Mouse (Mus musculus): ENCODE data around the gene Blmh. TPM values are rescaled to one million over a fixed set of nuclear protein-coding genes. Genes with fewer than 3 reads are reported as not detected.

The Blmh gene
- polyA plus RNA-seq (2015; fragmentation: Nextera tagmentation; extraction: Ambion mirVana) = 37.5 and 41.1 TPM in 2 replicates

GRCm38 (mm10) chr11:76924759-76925236, at the start of gene Blmh:
Gene Blmh (plus strand): TSS chr11:76924809.
- Histone ChIP-seq H3K27ac (ENCODE audit: low read length) (no peak within 1 kb of the TSS), H3K4me2 (ENCODE audit: low read depth, low read length) (no peak within 1 kb of the TSS), H3K4me1 (ENCODE audit: control insufficient read depth, low read depth, low read length) (no peaks in the 10 kb centered on the region), H3K9ac (ENCODE audit: low read depth, low read length) (no peak within 1 kb of the TSS), H3K36me3 (ENCODE audit: control insufficient read depth, insufficient read depth) (no peaks in the 10 kb centered on the region), H3K9me3 (replicated peaks; ENCODE audit: control insufficient read depth, low read length) (no peaks in the 10 kb centered on the region), H3K27me3 (ENCODE audit: control insufficient read depth, insufficient read depth, low read depth, low read length) (no peaks in the 10 kb centered on the region; the same call in 1 of the 2 replicates), H3K4me3 (ENCODE audit: low read depth, low read length) (no peak within 1 kb of the TSS)
- WGBS (ENCODE audit: insufficient replicate concordance) = 45% methylated on average over 6 of the region's 6 CpGs
- no peak for ATAC-seq (ENCODE audit: low read depth)

GRCm38 (mm10) chr11:76879816-76880215, 44.8 kb upstream of the Blmh start:
- Histone ChIP-seq H3K36me3 (ENCODE audit: control insufficient read depth, insufficient read depth) (no peaks in the 10 kb centered on the region), H3K4me2 (ENCODE audit: low read depth, low read length) (no peak overlapping the region), H3K4me1 (ENCODE audit: control insufficient read depth, low read depth, low read length) (no peaks in the 10 kb centered on the region), H3K9ac (ENCODE audit: low read depth, low read length) (no peak overlapping the region), H3K27ac (ENCODE audit: low read length) (no peak overlapping the region; the same call in 1 of the 2 replicates), H3K9me3 (replicated peaks; ENCODE audit: control insufficient read depth, low read length) (no peaks in the 10 kb centered on the region), H3K4me3 (ENCODE audit: low read depth, low read length) (no peak overlapping the region), H3K27me3 (ENCODE audit: control insufficient read depth, insufficient read depth, low read depth, low read length) (no peaks in the 10 kb centered on the region)
- no peak for ATAC-seq (ENCODE audit: low read depth)
- 45% methylated on average over 5 of the region's 5 CpGs for WGBS (ENCODE audit: insufficient replicate concordance)

- Histone ChIP-seq H3K9me3 (replicated peaks; ENCODE audit: control insufficient read depth, low read length) (no peaks in the 10 kb centered on the region), H3K4me1 (ENCODE audit: control insufficient read depth, low read depth, low read length) (peaks cover 3% of the 10 kb centered on the region), H3K4me3 (ENCODE audit: low read depth, low read length) (no peak overlapping the region), H3K4me2 (ENCODE audit: low read depth, low read length) (no peak overlapping the region), H3K36me3 (ENCODE audit: control insufficient read depth, insufficient read depth) (no peaks in the 10 kb centered on the region), H3K9ac (ENCODE audit: low read depth, low read length) (no peak overlapping the region), H3K27ac (ENCODE audit: low read length) (0 out of 2 replicates have a peak overlapping the region, but pooled peaks have one; percentile 28), H3K27me3 (ENCODE audit: control insufficient read depth, insufficient read depth, low read depth, low read length) (no peaks in the 10 kb centered on the region)
- 35% methylated on average over 5 of the region's 5 CpGs for WGBS (ENCODE audit: insufficient replicate concordance)
- ATAC-seq (ENCODE audit: low read depth) = peak; percentile 56; the same call in 1 of the 2 replicates
Observed at GRCm38 (mm10) chr11:76884451-76884850, 40.2 kb upstream of the Blmh start.

GRCm38 (mm10) chr11:76889339-76890164, 35.1 kb upstream of the Blmh start:
- no peaks in the 10 kb centered on the region for H3K9me3 ChIP-seq (replicated peaks; ENCODE audit: control insufficient read depth, low read length)
- H3K27me3 ChIP-seq (ENCODE audit: control insufficient read depth, insufficient read depth, low read depth, low read length) = no peaks in the 10 kb centered on the region
- no peak overlapping the region for H3K9ac ChIP-seq (ENCODE audit: low read depth, low read length)
- H3K4me3 ChIP-seq (ENCODE audit: low read depth, low read length) = no peak overlapping the region
- H3K36me3 ChIP-seq (ENCODE audit: control insufficient read depth, insufficient read depth) = no peaks in the 10 kb centered on the region
- no peak overlapping the region for H3K27ac ChIP-seq (ENCODE audit: low read length)
- peak; percentile 16; the same call in 1 of the 2 replicates for ATAC-seq (ENCODE audit: low read depth)
- peaks cover 12% of the 10 kb centered on the region for H3K4me1 ChIP-seq (ENCODE audit: control insufficient read depth, low read depth, low read length)
- 24% methylated on average over 10 of the region's 10 CpGs for WGBS (ENCODE audit: insufficient replicate concordance)
- H3K4me2 ChIP-seq (ENCODE audit: low read depth, low read length) = 0 out of 2 replicates have a peak overlapping the region, but pooled peaks have one; percentile 3

GRCm38 (mm10) chr11:76891171-76891570, 33.4 kb upstream of the Blmh start:
- Histone ChIP-seq H3K27me3 (ENCODE audit: control insufficient read depth, insufficient read depth, low read depth, low read length) (no peaks in the 10 kb centered on the region), H3K4me1 (ENCODE audit: control insufficient read depth, low read depth, low read length) (peaks cover 12% of the 10 kb centered on the region), H3K9me3 (replicated peaks; ENCODE audit: control insufficient read depth, low read length) (no peaks in the 10 kb centered on the region), H3K27ac (ENCODE audit: low read length) (no peak overlapping the region), H3K4me2 (ENCODE audit: low read depth, low read length) (no peak overlapping the region), H3K9ac (ENCODE audit: low read depth, low read length) (no peak overlapping the region), H3K4me3 (ENCODE audit: low read depth, low read length) (no peak overlapping the region), H3K36me3 (ENCODE audit: control insufficient read depth, insufficient read depth) (no peaks in the 10 kb centered on the region)
- 59% methylated on average over 7 of the region's 7 CpGs for WGBS (ENCODE audit: insufficient replicate concordance)
- no peak for ATAC-seq (ENCODE audit: low read depth)

- no peak for ATAC-seq (ENCODE audit: low read depth)
- H3K9ac ChIP-seq (ENCODE audit: low read depth, low read length) = no peak overlapping the region
- H3K36me3 ChIP-seq (ENCODE audit: control insufficient read depth, insufficient read depth) = no peaks in the 10 kb centered on the region
- H3K9me3 ChIP-seq (replicated peaks; ENCODE audit: control insufficient read depth, low read length) = no peaks in the 10 kb centered on the region
- peaks cover 12% of the 10 kb centered on the region for H3K4me1 ChIP-seq (ENCODE audit: control insufficient read depth, low read depth, low read length)
- H3K4me3 ChIP-seq (ENCODE audit: low read depth, low read length) = no peak overlapping the region
- H3K27me3 ChIP-seq (ENCODE audit: control insufficient read depth, insufficient read depth, low read depth, low read length) = no peaks in the 10 kb centered on the region
- H3K4me2 ChIP-seq (ENCODE audit: low read depth, low read length) = no peak overlapping the region
- 42% methylated on average over 4 of the region's 4 CpGs for WGBS (ENCODE audit: insufficient replicate concordance)
- no peak overlapping the region for H3K27ac ChIP-seq (ENCODE audit: low read length)
Observed at GRCm38 (mm10) chr11:76891738-76892349, 32.8 kb upstream of the Blmh start.

GRCm38 (mm10) chr11:76892972-76893371, 31.6 kb upstream of the Blmh start:
- WGBS (ENCODE audit: insufficient replicate concordance) = 48% methylated on average over 3 of the region's 3 CpGs
- Histone ChIP-seq H3K4me1 (ENCODE audit: control insufficient read depth, low read depth, low read length) (peaks cover 12% of the 10 kb centered on the region), H3K27me3 (ENCODE audit: control insufficient read depth, insufficient read depth, low read depth, low read length) (no peaks in the 10 kb centered on the region), H3K27ac (ENCODE audit: low read length) (no peak overlapping the region), H3K4me3 (ENCODE audit: low read depth, low read length) (no peak overlapping the region), H3K36me3 (ENCODE audit: control insufficient read depth, insufficient read depth) (no peaks in the 10 kb centered on the region), H3K9ac (ENCODE audit: low read depth, low read length) (no peak overlapping the region), H3K4me2 (ENCODE audit: low read depth, low read length) (no peak overlapping the region), H3K9me3 (replicated peaks; ENCODE audit: control insufficient read depth, low read length) (no peaks in the 10 kb centered on the region)
- no peak for ATAC-seq (ENCODE audit: low read depth)

GRCm38 (mm10) chr11:76893570-76893969, 31.0 kb upstream of the Blmh start:
- Histone ChIP-seq H3K4me3 (ENCODE audit: low read depth, low read length) (no peak overlapping the region), H3K4me2 (ENCODE audit: low read depth, low read length) (no peak overlapping the region), H3K36me3 (ENCODE audit: control insufficient read depth, insufficient read depth) (no peaks in the 10 kb centered on the region), H3K9ac (ENCODE audit: low read depth, low read length) (no peak overlapping the region), H3K27ac (ENCODE audit: low read length) (no peak overlapping the region), H3K27me3 (ENCODE audit: control insufficient read depth, insufficient read depth, low read depth, low read length) (no peaks in the 10 kb centered on the region), H3K4me1 (ENCODE audit: control insufficient read depth, low read depth, low read length) (peaks cover 12% of the 10 kb centered on the region), H3K9me3 (replicated peaks; ENCODE audit: control insufficient read depth, low read length) (no peaks in the 10 kb centered on the region)
- ATAC-seq (ENCODE audit: low read depth) = no peak
- WGBS (ENCODE audit: insufficient replicate concordance) = 11% methylated on average over 4 of the region's 4 CpGs

- Histone ChIP-seq H3K4me3 (ENCODE audit: low read depth, low read length) (no peak overlapping the region), H3K36me3 (ENCODE audit: control insufficient read depth, insufficient read depth) (no peaks in the 10 kb centered on the region), H3K27me3 (ENCODE audit: control insufficient read depth, insufficient read depth, low read depth, low read length) (no peaks in the 10 kb centered on the region), H3K27ac (ENCODE audit: low read length) (no peak overlapping the region), H3K4me1 (ENCODE audit: control insufficient read depth, low read depth, low read length) (peaks cover 11% of the 10 kb centered on the region), H3K9me3 (replicated peaks; ENCODE audit: control insufficient read depth, low read length) (no peaks in the 10 kb centered on the region), H3K9ac (ENCODE audit: low read depth, low read length) (no peak overlapping the region), H3K4me2 (ENCODE audit: low read depth, low read length) (no peak overlapping the region)
- ATAC-seq (ENCODE audit: low read depth) = 0 out of 2 replicates have a peak, but pooled peaks have one; percentile 39
- WGBS (ENCODE audit: insufficient replicate concordance) = 14% methylated on average over 5 of the region's 5 CpGs
Observed at GRCm38 (mm10) chr11:76894240-76894639, 30.4 kb upstream of the Blmh start.
